Mouse (Mus musculus): ENCODE results near the gene Syncrip. TPM values are rescaled to one million over a fixed set of nuclear protein-coding genes. Genes with fewer than 3 reads are reported as not detected.
A peak's percentile ranks its signal among the peaks of the same experiment; 100 is the strongest.

The Syncrip gene
- total and polyA plus RNA-seq, 2 experiments from 2014 or later: 64.0 to 79.0 TPM

DNA sequence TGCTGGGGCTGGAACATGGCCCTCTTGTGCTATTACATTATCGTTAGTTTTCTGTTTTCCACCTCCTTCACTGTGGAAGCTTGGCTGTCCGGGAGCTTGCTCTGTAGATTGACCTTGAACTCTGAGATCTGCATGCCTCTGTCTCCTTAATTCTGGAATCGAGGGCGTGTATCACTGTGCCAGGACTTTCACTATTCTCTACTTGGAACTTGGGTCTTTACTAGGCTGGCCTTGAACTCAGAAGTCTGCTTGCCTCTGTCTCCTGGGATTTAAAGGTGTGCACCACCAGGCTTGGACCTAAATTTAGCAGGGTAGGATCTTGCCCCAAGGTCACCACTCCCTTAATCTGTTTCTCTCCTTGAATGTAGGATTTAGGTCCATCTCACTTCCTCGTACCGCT is 19.5 kb upstream of the Syncrip start:
- Histone ChIP-seq H3K4me1 (ENCODE audit: insufficient read depth, low read length) (no peaks in the 10 kb centered on the region), H3K36me3 (ENCODE audit: insufficient read depth, low read length) (no peaks in the 10 kb centered on the region), H3K9me3 (ENCODE audit: low read length) (no peaks in the 10 kb centered on the region), H3K4me3 (ENCODE audit: low read depth, low read length) (no peak overlapping the region), H3K27me3 (ENCODE audit: insufficient read depth, low read length) (no peaks in the 10 kb centered on the region), H3K4me2 (ENCODE audit: low read depth, low read length, poor library complexity, severe bottlenecking) (no peak overlapping the region), H3K9ac (replicated peaks; ENCODE audit: low read length, poor library complexity, severe bottlenecking) (no peak overlapping the region), H3K27ac (ENCODE audit: low read depth, low read length) (no peak overlapping the region)
- ATAC-seq (ENCODE audit: low FRiP score): no peak
- WGBS: 87% methylated on average over 6 of the region's 6 CpGs
- TF ChIP-seq CTCF (IDR thresholded peaks at IDR 0.05): no peak
- DNase-seq (ENCODE audit: low spot score): no peak

DNA sequence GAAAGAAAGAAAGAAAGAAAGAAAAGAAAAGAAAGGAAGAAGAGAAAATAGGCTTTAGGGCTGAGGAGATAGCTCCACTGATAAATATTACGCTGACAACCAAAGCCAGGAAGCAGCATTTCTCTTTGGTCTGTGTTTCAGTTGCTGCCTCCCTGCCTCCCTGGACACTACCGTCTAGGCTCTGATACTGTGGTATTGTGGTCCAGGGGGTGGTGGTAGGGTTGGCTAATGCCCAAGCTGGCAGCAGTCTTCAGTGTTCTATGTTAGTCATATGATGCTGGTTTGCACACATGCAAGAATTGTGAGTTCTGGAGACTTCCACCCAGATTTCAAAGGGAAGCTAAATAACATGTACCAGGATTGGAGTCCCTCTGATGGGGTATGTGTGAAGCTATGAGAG is 17.7 kb upstream of the Syncrip start:
- DNase-seq (ENCODE audit: low spot score) (no peak), ATAC-seq (ENCODE audit: low FRiP score) (no peak)
- no peak overlapping the region for H3K4me3 ChIP-seq (ENCODE audit: low read depth, low read length)
- no peaks in the 10 kb centered on the region for H3K9me3 ChIP-seq (ENCODE audit: low read length)
- TF ChIP-seq CTCF (IDR thresholded peaks at IDR 0.05): no peak
- H3K36me3 ChIP-seq (ENCODE audit: insufficient read depth, low read length): no peaks in the 10 kb centered on the region
- H3K9ac ChIP-seq (replicated peaks; ENCODE audit: low read length, poor library complexity, severe bottlenecking): no peak overlapping the region
- H3K27ac ChIP-seq (ENCODE audit: low read depth, low read length): no peak overlapping the region
- H3K4me2 ChIP-seq (ENCODE audit: low read depth, low read length, poor library complexity, severe bottlenecking): no peak overlapping the region
- WGBS: 84% methylated on average over 2 of the region's 2 CpGs
- H3K4me1 ChIP-seq (ENCODE audit: insufficient read depth, low read length): no peaks in the 10 kb centered on the region
- H3K27me3 ChIP-seq (ENCODE audit: insufficient read depth, low read length): no peaks in the 10 kb centered on the region

DNA sequence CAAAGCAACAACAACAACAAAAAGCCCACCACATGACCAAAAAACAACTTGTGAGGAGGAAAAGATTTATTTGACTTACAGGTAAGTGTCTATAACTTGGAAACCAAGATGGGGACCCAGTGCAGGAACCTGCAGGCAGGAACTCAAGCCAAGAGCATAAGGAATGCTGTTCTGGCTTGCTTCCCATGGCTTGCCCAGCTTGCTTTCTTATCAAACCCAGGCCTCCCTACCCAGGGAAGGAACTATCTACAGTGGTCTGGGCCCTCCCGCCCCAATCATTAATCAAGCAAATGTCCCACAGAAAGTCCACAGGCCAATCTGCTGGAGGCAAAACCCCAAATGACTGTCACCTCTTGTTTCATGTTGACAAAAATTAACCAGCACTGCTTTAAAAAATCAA is 10.1 kb upstream of the Syncrip start:
- H3K27me3 ChIP-seq (ENCODE audit: insufficient read depth, low read length): no peaks in the 10 kb centered on the region
- no peaks in the 10 kb centered on the region for H3K9me3 ChIP-seq (ENCODE audit: low read length)
- 95% methylated on average over 1 of the region's 1 CpGs for WGBS
- no peak overlapping the region for H3K4me2 ChIP-seq (ENCODE audit: low read depth, low read length, poor library complexity, severe bottlenecking)
- DNase-seq (ENCODE audit: low spot score) (no peak), ATAC-seq (ENCODE audit: low FRiP score) (no peak)
- H3K36me3 ChIP-seq (ENCODE audit: insufficient read depth, low read length): no peaks in the 10 kb centered on the region
- H3K4me1 ChIP-seq (ENCODE audit: insufficient read depth, low read length): no peaks in the 10 kb centered on the region
- no peak overlapping the region for H3K27ac ChIP-seq (ENCODE audit: low read depth, low read length)
- H3K4me3 ChIP-seq (ENCODE audit: low read depth, low read length): no peak overlapping the region
- no peak for TF ChIP-seq CTCF (IDR thresholded peaks at IDR 0.05)
- no peak overlapping the region for H3K9ac ChIP-seq (replicated peaks; ENCODE audit: low read length, poor library complexity, severe bottlenecking)

DNA sequence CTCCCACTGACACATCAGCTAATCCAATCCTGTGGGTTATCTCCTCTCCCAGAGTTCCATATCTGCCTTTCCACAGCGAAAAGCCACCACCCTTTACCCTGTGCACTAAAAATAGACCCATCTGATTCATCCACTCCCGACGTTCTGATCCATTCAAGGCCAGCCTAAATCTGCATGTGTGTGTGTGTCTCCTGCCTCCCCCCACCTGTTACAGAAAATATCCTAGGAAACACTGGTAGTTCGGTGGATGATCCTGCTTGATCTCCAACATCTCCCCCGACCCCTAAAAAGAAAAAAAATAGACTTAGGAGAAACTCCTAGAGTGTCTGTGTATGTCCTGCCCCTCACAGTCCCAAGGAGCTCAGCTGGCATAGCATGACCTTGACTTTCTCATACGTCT is 2.2 kb upstream of the Syncrip start:
- Histone ChIP-seq H3K4me2 (ENCODE audit: low read depth, low read length, poor library complexity, severe bottlenecking) (no peak overlapping the region), H3K27me3 (ENCODE audit: insufficient read depth, low read length) (no peaks in the 10 kb centered on the region), H3K4me1 (ENCODE audit: insufficient read depth, low read length) (peaks cover 5% of the 10 kb centered on the region; the same call in 1 of the 2 replicates), H3K36me3 (ENCODE audit: insufficient read depth, low read length) (no peaks in the 10 kb centered on the region), H3K9ac (replicated peaks; ENCODE audit: low read length, poor library complexity, severe bottlenecking) (no peak overlapping the region), H3K4me3 (ENCODE audit: low read depth, low read length) (no peak overlapping the region), H3K27ac (ENCODE audit: low read depth, low read length) (no peak overlapping the region), H3K9me3 (ENCODE audit: low read length) (no peaks in the 10 kb centered on the region)
- DNase-seq (ENCODE audit: low spot score) (no peak), ATAC-seq (ENCODE audit: low FRiP score) (no peak)
- no peak for TF ChIP-seq CTCF (IDR thresholded peaks at IDR 0.05)
- 44% methylated on average over 6 of the region's 6 CpGs for WGBS

DNA sequence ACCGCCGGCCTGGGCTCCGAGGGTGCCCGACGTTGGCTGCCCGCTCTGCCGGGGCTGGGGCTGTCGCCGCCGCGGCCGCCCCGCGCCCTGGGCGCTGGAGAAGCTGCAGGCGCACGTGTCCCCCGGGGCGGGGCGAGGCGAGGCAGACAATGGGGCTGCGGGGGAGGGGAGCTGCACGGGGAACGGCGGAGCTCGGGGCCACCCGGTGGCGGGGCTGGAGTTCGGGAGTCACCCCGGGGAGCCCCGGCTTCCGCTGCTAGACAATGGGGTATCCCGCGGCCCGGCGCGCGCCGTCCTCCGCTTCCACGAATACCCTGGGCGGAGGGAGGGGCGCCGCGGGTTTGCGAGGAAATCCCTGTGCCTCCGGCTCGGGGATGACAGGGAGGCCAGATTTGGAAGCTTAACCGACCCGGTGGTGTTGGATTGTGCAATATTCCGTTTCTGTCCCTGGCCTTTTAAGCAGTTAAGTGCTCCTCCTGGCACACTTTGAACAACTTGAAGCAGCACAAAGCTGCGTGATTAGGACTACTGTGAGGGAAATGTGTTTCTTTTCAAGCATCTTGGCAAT is 539 bp upstream of the Syncrip start:
- peak overlapping the region; percentile 99 for H3K27ac ChIP-seq (ENCODE audit: low read depth, low read length)
- under 1% methylated on average over 31 of the region's 52 CpGs for WGBS

DNA sequence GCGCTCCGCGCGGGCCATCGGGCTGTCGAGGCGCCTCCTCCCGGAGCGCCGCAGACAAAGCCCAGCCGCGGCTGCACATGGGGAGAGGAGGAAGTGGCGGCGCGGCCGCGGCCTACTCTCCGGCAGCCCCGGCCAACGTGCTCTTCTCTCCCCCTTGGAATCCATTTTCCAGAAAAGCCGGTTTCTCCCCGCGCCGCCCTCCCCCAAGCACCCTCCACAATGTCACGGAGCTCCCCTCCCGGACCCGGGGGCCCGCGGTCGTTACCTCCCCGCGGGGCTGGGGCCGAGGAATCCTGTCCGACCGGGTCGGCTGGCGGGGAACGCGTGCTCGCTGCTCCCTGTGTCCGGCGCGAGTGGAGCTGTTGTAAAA is 598 bp downstream of the Syncrip start:
- DNase-seq (ENCODE audit: low spot score) (peak; percentile 48), ATAC-seq (ENCODE audit: low FRiP score) (peak; percentile 40)
- H3K4me1 ChIP-seq (ENCODE audit: insufficient read depth, low read length): peaks cover 5% of the 10 kb centered on the region; the same call in 1 of the 2 replicates
- H3K9me3 ChIP-seq (ENCODE audit: low read length): no peaks in the 10 kb centered on the region
- H3K4me2 ChIP-seq (ENCODE audit: low read depth, low read length, poor library complexity, severe bottlenecking): peak overlapping the region; percentile 71
- 0% methylated on average over 1 of the region's 43 CpGs for WGBS
- TF ChIP-seq CTCF (IDR thresholded peaks at IDR 0.05): no peak
- peak overlapping the region; percentile 96 for H3K27ac ChIP-seq (ENCODE audit: low read depth, low read length)
- H3K27me3 ChIP-seq (ENCODE audit: insufficient read depth, low read length): no peaks in the 10 kb centered on the region
- H3K4me3 ChIP-seq (ENCODE audit: low read depth, low read length): peak overlapping the region; percentile 99
- H3K9ac ChIP-seq (replicated peaks; ENCODE audit: low read length, poor library complexity, severe bottlenecking): peak overlapping the region; percentile 92
- no peaks in the 10 kb centered on the region for H3K36me3 ChIP-seq (ENCODE audit: insufficient read depth, low read length)

More for the DNA sequence above, 539 bp upstream of the Syncrip start:
- peak overlapping the region; percentile 94 for H3K9ac ChIP-seq (replicated peaks; ENCODE audit: low read length, poor library complexity, severe bottlenecking)
- peak overlapping the region; percentile 99 for H3K4me3 ChIP-seq (ENCODE audit: low read depth, low read length)
- DNase-seq (ENCODE audit: low spot score) (peak; percentile 66), ATAC-seq (ENCODE audit: low FRiP score) (no peak)
- no peaks in the 10 kb centered on the region for H3K9me3 ChIP-seq (ENCODE audit: low read length)
- TF ChIP-seq CTCF (IDR thresholded peaks at IDR 0.05): no peak
- no peaks in the 10 kb centered on the region for H3K27me3 ChIP-seq (ENCODE audit: insufficient read depth, low read length)
- H3K36me3 ChIP-seq (ENCODE audit: insufficient read depth, low read length): no peaks in the 10 kb centered on the region
- H3K4me1 ChIP-seq (ENCODE audit: insufficient read depth, low read length): peaks cover 5% of the 10 kb centered on the region; the same call in 1 of the 2 replicates
- peak overlapping the region; percentile 56 for H3K4me2 ChIP-seq (ENCODE audit: low read depth, low read length, poor library complexity, severe bottlenecking)

All from midbrain, postnatal 0 days (tissue).